Mouse (Mus musculus) retina, postnatal 7 days (tissue): ENCODE data around the gene Rftn1.
"Not testable (repeated sequence)": the region's sequence is repeated elsewhere in the genome, so short reads cannot be mapped to it uniquely, and the experiment has no call there.

ENCODE experiments used
- DNase-seq: peaks from one replicate; pipeline ENCODE4 v3.0.0-alpha.2; 2012; ENCODE audit warnings: low read depth, low spot score

Gene Rftn1

DNA sequence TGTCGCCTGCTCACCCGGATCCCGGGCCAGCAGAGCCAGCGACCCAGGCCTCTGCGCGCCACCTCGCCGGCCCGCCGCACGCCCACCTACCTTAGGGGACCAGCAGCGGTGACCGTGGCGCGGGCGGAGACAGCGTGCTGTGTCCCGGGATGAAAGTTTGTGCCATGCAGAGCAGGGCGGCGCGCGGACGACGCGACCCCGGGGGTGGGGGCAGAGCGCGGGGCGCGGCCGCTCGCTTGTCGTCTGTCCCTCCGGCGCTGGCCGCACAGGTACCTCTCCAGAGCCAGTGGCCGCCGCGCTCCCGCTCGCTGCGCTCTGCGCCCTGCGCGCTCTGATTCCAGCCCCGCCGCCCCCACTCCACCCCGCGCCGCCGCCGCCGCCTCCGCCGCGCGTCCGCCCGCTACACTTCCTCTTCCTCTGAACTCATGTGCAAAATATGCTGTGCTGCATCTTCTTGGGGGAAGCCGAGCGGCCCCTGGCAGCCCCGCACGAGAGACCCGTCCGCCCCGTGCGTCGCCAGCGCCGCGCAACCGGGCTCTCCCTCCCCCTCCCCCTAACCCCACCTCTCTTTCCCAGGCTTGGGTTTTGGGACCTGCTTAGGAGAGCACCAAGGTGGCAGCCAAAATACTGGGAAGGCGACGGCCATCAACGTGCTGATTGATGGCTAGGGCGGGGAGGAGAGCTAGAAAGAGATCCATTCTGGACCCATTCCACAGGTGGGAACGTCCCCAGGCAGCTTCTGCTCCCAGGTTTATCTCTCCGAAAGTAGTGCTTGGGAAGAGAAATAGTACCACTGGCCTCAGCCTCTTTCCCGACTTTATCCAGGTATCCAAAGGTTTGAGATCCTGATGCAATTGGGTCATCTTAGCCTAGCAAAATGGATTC is at the start of gene Rftn1:
Rftn1 (minus strand) TSS at position 544 of the 885 bp plus-strand sequence.
- DNase-seq, result no peak

DNA sequence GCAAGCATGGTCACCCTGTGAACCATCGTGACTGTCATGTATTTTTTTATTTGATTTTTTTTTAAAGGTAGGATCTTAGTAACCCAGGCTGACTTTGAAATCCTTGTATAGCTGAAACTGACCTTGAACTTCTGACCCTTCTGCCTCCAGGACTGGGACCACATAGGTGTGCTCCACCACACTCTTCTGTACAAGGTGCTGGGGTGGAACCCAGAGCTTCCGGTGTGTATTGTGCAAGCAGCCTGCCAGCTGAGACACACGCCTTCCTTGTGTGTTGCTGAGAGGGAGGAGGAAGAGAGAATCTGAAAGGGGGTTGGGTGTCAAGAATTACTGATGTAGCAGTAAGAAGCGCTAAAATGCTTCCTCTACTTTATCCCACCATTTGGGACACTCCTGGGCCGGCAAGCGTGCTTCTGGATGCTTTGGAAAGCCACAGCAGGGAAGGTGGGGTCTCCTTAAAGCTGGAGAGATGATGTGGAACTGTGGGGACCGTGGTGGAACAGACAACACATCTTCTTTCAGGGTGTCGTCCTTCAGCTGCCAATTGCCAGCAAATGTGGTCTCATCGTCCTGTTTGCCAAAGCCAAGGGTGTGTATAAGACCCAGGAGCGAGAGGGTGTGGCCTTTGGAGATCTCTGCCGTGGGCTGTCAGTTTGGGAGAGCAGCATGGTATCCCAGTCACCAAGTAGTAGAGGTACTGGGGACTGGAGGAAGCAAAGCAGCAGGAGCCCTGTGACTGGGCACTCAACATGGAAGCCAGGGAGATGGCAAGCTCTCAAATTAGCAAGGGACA is 47.5 kb upstream of the Rftn1 start:
- no peak for DNase-seq

DNA sequence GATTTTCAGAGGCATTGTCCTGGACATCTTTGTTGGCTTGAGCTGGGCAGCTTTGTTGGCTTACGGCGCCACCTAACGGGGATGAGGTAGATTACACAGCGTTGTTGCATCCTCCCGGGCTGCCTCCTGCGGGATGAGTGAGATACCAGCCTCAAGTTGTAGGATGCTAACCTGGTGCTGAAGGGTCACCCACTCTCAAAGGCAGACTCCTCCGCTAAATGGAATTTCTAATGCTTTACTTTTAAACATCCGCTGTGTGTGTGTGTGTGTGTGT is 46.9 kb upstream of the Rftn1 start:
- DNase-seq, result peak; percentile 60

DNA sequence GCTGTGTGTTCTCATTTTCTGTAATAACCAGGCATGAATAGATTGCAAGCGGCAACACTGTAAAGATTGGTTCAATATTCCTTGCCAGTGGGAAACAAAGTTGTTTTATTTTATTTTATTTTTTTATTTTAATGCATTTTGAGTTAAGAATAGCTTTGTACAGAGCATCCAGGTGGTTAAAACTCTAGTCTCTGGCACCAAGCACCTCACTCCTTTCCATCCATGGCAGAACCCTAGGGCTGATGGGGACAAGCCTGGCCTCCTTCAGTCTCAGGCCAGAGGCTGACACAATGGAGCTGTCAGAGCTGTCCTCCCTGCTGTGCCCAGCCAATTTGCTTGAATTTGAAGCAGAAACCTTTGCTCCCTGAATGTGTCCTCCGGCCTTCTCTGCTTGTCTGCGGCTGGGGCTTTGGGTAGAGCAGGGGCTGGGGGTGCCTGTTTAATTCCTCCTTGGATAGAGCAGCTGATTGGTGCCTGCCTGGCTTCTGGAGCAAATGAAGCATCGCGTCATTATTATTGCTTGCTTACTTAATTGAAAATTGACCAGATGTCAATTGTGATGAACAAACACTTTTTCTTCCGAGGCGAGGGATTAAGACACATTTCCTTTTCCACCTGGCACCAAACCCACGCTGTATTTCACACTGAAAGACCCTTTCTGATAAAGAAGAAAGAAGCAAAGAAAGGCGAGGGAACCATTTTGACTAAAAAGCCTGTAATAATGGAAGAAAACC is 46.4 kb upstream of the Rftn1 start:
- peak; percentile 5 for DNase-seq

DNA sequence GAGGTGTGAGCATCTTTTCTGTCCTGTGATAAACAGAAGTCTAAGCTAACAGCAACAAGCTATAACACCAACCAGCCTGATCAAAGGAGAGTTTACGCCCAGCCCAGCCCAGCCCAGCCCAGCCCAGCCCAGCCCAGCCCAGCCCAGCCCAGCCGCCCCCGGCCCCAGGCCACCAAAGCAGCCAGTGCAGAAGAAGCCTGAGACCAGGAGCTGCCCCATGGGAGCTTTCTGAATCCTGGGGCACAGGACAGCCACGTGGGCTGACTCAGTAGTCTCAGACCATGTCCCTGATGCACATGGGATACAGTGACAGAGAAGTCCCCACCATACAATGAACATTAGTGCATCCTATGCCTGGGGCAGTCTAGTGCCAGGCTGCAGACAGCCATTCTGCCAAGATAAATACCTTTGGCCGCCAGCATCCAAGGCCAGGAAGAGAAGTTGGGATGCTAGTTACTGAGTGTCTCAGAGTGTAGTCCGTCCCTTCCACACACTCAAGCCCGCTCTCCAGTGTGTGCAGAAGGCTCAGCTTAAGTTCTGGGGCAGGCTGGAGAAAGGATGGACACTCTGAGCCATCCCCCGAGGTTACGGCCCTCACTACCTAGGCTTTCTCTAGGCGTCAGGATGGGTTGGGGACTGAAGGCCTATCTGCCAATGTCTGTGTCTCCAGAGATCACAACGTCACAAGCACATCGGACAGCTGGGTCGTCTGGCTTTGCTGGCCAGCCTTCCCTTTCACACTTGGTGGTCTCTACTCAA is 45.6 kb upstream of the Rftn1 start:
- no peak for DNase-seq

DNA sequence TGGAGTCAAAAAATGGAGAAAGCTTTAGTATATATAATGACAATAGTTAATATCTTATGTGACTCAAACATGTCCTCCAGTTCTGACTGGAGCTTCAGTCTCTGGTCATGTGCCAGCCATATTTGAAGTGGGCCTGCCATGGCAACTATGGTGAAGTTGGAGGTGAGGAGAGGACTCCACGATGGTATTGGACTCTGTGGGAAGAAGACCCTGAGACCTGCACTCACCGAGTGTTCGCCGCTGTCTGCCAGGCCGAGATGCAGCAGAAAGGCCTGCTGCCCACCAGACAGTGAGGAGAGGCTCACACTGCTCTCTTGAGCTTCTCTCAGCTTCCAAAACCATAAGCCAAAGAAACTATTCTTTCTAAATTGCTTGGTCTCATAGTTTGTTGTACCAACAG is 43.5 kb upstream of the Rftn1 start:
- DNase-seq, result no peak

DNA sequence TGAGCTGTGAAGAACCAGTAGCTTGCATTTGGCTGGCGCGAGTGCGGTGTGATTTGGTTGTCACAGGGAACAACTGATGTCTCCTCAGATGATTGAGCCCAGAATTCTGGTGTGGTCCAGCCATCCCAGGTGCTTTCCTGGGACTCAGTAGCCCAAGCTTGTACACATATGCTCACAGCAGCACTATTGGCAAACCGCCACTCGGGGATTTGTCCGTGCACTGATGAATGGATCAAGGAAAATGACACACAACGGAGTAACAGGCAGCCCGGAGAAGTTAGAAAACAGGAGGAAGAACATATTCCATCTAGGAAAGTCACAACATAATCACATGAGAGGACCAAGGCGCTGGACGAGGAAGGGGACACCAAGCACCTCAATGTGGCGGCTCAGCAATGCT is 42.3 kb upstream of the Rftn1 start:
- DNase-seq, result no peak

DNA sequence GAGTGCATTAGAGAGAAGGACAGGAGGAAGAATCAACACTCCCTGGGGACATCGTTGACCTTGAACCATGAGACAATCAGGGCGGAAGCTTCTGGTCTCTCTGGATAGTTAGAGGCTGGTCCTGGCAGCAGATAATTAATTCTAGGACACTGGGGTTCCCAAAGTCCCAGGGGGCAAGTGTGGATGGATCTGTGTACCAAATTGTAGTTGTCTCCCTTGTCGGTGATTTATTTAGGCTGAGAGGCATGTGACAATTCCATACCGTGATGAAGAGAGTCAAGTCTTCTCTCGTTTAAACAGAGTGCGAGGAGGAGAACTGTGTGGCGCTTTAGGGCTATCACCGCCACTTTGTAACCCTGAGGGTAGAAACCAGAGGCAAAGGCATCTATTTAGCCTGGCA is 40.7 kb upstream of the Rftn1 start:
- DNase-seq, result no peak

DNA sequence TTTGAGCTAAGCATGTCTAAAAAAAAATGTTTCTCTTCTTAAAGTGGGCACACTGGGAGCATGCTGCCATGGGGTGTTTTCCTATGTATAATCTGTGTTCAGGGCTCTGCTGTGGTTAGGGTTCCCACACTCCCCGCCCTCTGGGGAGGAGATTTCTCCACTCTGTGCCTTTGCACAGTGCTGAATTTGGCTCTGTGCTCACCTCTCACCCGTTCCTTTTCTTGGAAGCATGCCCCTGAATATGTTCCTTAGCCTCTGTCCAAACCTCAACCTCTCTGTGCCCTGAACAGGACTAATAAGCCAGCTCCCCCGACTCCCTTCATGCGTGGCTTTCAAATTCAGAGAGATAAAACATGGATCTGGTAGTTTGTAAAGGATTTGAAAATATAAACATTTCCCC is 39.1 kb upstream of the Rftn1 start:
- no peak for DNase-seq

DNA sequence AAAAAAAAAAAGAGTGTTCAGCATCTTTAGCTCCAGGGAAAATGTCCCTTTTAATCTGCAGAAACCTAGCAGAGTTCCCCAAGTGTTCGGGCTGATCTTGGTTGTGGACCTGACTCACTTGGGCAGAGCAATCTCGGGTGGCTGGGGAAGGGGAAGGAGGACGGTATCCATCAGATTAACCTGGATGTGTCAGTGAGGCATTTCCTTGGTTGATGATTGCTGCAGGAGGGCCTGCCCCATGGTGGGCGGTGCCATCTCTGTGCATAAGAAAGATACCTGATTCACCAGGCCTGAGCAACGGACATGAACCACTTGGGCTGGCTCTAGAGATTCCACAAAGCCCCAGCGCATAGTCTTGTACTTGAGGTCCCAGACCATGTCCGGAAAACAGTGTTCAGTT is 36.9 kb upstream of the Rftn1 start:
- DNase-seq, result no peak

DNA sequence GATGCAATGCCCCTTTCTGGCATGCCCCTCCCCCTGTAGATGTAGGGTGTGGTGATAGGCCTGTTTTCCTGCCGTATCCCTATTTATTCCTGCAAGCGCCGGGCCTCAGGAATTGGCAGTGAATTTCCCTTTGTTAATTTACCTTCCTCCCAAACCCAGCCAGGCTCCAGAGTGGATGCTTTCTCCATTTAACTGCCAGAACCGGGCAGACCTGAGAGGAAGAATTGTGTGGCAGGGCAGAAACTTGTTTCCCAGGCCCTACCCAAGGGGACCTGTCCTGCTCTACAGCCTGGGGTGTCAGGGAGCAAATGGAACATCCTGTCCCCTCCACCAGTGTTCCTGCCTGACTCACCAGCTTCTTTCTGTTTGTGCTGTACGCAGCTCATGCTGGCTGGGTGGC is 34.2 kb upstream of the Rftn1 start:
- no peak for DNase-seq

DNA sequence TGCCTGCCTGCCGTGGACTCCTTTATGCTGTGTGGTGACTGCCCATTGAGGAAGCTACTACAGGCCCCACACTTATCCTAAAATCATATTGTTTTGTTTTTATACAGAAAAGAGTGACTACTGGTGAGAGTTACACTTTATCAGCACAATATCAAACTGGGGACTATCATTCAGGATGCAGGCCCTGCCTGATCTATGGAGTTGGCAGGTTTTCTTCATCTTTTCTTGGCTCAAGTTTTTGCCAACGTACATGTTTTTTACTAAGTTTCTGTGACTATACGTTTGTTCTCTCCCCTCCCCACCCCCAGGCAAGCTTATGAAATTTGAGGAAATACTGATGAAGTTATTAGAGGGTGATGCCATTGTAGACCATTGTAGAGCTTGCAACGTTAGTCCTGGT is 27.5 kb upstream of the Rftn1 start:
- DNase-seq, result no peak

DNA sequence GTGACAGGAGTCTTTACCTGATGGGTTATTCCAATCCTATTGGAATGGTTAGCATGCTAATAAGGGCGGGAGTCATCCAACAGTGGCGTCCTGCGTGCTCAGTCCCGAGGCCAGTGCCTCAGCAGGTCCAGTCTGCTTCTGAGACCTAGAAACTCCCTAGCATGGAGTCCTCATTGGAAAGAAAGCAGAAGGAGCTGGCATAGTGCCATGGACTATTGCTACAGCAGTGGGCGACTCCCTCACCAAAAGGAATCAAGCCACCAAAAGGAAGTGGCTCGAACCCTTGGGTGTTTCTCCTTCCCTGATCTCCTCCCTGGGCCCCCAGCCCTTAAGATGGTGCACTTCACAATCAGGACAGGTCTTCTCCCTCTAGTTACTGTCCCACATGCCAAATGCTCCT is 24.6 kb upstream of the Rftn1 start:
- no peak for DNase-seq

DNA sequence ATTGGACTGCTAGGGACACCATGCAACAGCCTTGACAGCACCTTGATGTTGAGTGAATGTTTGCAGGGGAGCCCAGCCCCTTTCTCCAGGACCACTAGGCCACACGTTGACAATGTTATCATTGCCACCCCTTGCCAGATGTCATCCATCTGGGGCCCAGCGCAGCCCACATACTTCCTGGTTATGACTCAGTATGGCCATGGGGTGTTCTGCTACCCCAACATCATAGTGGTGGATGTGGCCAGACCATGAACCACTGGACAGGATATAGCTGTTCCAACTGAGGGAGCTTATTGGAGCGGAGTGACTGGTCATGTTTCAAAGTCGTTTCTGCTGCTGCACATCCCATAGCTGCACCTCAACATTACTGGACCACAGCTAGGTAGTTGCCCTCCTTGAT is 22.6 kb upstream of the Rftn1 start:
- no peak for DNase-seq

DNA sequence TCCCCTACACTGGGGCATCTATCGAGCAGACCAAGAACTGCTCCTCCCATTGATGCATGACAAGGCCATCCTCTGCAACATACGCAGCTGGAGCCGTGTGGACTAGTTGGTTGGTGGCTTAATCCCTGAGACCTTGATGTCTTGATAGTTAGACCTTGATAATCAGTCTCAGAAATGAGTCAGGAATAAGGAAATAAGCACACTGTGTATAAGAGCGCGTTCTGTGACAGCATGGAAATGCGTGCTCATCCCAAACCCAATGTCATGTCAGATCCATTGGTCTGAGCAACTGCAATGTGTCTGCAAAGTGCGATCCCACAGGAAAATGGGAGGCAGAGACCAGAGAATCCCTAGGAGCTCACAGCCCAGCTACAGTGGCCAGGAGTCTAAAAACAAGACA is 21.3 kb upstream of the Rftn1 start:
- no peak for DNase-seq

DNA sequence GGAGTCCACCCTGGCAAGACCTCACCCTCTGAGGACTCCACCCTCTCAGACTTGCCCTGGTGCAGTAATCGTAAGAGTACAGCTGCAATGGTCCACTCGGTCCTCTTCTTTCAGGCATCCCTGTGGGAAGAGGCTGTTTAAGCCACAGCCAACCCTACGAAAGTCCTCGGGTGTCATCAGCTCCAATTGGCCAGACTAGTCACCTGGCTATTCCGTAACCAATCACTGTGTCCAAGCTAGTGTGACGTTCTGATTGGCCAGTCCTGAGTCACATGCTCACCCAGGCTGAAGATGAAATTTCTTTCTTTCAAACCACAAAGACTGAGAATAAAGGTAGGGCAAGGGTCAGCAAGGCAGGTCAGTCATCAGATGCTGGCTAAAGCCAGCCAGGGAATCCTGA is 19.4 kb upstream of the Rftn1 start:
- no peak for DNase-seq

DNA sequence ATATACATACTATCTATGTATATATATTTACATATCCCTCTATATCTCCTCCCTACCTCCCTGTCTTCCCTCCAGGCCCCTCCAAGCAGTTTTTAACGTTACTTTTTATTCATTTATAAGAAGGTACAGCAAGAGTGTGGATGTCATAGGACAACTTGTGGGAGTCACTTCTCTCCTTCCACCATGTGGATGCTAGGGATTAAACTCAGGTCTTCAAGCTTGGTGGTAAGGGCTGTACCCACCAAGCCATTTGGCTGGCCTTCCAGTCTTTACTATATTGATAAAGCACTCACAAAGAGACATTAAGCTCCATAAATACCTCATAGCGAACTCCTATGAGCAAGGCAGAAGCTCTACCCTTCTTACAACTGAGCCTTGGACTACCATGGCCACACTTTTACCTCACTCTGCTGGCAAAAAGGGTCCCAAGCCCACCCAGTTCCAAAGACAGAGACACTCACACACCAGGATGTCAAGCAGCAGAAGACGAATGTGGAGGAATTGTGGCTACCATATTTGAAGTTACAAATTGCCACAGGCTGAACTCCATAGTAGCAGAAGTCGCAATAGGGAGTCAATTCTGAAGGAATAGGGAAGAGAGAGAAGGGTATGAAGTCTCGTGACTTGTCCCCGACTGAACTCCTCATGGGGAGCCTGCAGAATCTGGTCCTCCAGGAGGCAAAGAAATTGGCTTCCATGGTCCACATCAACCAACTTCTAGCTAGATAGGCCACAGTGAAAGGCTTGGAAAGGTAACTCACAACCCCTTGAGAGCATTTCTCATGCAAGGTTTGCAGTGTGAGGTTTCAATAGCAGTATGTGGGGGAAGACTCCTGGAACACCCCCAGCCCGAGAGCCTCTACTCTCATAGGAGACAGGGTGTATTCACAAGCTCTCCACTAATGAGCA is 17.9 kb upstream of the Rftn1 start:
- DNase-seq, result no peak

DNA sequence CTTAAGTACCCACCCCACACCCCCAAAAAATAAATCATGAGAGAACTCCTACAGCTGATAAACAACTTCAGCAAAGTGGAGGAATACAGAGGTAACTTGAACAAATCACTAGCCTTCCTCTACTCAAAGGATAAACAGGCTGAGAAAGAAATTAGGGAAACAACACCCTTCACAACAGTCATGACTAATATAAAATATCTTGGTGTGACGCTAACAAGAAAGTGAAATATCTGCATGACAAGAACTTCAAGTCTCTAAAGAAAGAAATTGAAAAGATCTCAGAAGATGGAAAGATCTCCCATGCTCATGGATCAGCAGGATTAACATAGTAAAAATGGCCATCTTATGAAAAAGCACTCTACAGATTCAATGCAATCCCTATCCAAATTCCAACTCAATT is 15.8 kb upstream of the Rftn1 start:
- DNase-seq, result not testable (repeated sequence)

DNA sequence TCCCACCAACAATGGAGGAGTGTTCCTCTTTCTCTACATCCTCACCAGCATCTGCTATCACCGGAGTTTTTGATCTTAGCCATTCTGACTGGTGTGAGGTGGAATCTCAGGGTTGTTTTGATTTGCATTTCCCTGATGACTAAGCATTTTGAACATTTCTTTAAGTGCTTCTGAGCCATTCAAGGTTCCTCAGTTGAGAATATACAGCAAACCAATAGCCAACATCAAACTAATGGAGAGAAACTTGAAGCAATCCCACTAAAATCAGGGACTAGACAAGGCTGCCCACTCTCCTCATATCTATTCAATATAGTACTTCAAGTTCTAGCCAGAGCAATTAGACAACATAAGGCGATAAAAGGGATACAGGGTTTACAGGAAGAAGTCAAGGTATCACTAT is 15.4 kb upstream of the Rftn1 start:
- not testable (repeated sequence) for DNase-seq

DNA sequence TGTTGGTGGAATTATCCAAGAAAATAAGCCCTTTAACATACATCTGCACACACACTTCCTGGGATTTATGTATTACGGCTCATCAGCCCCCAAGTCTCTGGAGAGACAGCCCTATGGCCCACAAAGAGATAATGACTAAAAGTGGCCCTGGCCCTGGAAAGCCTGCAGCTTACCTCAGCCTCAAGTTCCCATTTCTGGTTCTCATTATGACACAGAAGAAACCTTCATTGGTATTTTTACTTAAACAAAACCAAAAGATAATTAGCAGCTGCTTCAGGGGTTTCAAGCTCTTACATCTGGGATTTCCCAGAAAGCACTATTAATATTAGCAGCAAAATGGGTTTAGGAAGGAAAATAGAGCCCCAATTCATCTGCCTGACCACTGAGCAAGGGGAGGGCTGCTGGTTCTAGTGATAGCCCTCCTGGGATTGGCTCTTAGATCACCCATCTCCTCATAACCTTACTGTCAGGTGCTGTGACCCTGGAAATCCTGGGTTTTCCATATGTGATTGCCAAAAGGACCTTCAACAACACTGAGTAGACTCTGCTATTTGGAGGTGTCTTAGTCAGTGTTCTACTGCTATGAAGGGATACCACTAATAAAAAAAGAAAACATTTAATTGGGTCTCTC is 14.8 kb upstream of the Rftn1 start:
- no peak for DNase-seq
